Mouse (Mus musculus): ENCODE results near the gene Klhl21. TPM values are rescaled to one million over a fixed set of nuclear protein-coding genes. Genes with fewer than 3 reads are reported as not detected.

Gene Klhl21
- total and polyA plus RNA-seq, 2 experiments: 21.8 to 25.8 TPM

- Histone ChIP-seq H3K27ac (replicated peaks; ENCODE audit: insufficient read depth, low read depth, low read length) (no peak overlapping the region), H3K9ac (ENCODE audit: low read depth, low read length) (no peak overlapping the region), H3K79me2 (ENCODE audit: control insufficient read depth, insufficient read depth, low read length) (peaks cover 19% of the 10 kb centered on the region), H3K27me3 (ENCODE audit: control insufficient read depth, insufficient read depth, low read length) (no peaks in the 10 kb centered on the region), H3K36me3 (ENCODE audit: control insufficient read depth, insufficient read depth, low read length) (peaks cover 21% of the 10 kb centered on the region), H3K4me1 (ENCODE audit: control insufficient read depth, insufficient read depth, low read length) (peaks cover 7% of the 10 kb centered on the region; the same call in 1 of the 2 replicates), H3K4me3 (ENCODE audit: insufficient read depth, low read depth, low read length) (no peak overlapping the region)
- no peak for TF ChIP-seq CTCF (IDR thresholded peaks at IDR 0.05; ENCODE audit: low read depth, low read length)
- TF ChIP-seq POLR2A (IDR thresholded peaks at IDR 0.05; ENCODE audit: extremely low read depth, insufficient read depth, low read length): no peak
- 83% methylated on average over 6 of the region's 6 CpGs for WGBS
- no peak for DNase-seq (ENCODE audit: extremely low read depth, low read depth, low spot score)
Measured at GRCm38 (mm10) chr4:152044609-152045008, 36.0 kb downstream of the Klhl21 start.

- H3K4me1 ChIP-seq (ENCODE audit: control insufficient read depth, insufficient read depth, low read length): peaks cover 11% of the 10 kb centered on the region; the same call in 1 of the 2 replicates
- peak overlapping the region; percentile 63 for H3K27ac ChIP-seq (replicated peaks; ENCODE audit: insufficient read depth, low read depth, low read length)
- peaks cover 10% of the 10 kb centered on the region for H3K36me3 ChIP-seq (ENCODE audit: control insufficient read depth, insufficient read depth, low read length)
- DNase-seq (ENCODE audit: extremely low read depth, low read depth, low spot score): peak; percentile 90
- H3K27me3 ChIP-seq (ENCODE audit: control insufficient read depth, insufficient read depth, low read length): no peaks in the 10 kb centered on the region
- H3K4me3 ChIP-seq (ENCODE audit: insufficient read depth, low read depth, low read length): no peak overlapping the region
- no peak overlapping the region for H3K9ac ChIP-seq (ENCODE audit: low read depth, low read length)
- H3K79me2 ChIP-seq (ENCODE audit: control insufficient read depth, insufficient read depth, low read length): no peaks in the 10 kb centered on the region
- TF ChIP-seq CTCF (IDR thresholded peaks at IDR 0.05; ENCODE audit: low read depth, low read length) (0 out of 2 replicates have a peak, but pooled peaks have one; percentile 1), POLR2A (IDR thresholded peaks at IDR 0.05; ENCODE audit: extremely low read depth, insufficient read depth, low read length) (no peak)
- 19% methylated on average over 9 of the region's 9 CpGs for WGBS
Measured at GRCm38 (mm10) chr4:152062390-152063110, 53.9 kb downstream of the Klhl21 start.

GRCm38 (mm10) chr4:152067280-152067679 is 58.7 kb downstream of the Klhl21 start:
- TF ChIP-seq POLR2A (IDR thresholded peaks at IDR 0.05; ENCODE audit: extremely low read depth, insufficient read depth, low read length) (no peak), CTCF (IDR thresholded peaks at IDR 0.05; ENCODE audit: low read depth, low read length) (no peak)
- Histone ChIP-seq H3K79me2 (ENCODE audit: control insufficient read depth, insufficient read depth, low read length) (no peaks in the 10 kb centered on the region), H3K4me3 (ENCODE audit: insufficient read depth, low read depth, low read length) (no peak overlapping the region), H3K9ac (ENCODE audit: low read depth, low read length) (no peak overlapping the region), H3K4me1 (ENCODE audit: control insufficient read depth, insufficient read depth, low read length) (peaks cover 6% of the 10 kb centered on the region; the same call in 1 of the 2 replicates), H3K36me3 (ENCODE audit: control insufficient read depth, insufficient read depth, low read length) (no peaks in the 10 kb centered on the region), H3K27ac (replicated peaks; ENCODE audit: insufficient read depth, low read depth, low read length) (no peak overlapping the region), H3K27me3 (ENCODE audit: control insufficient read depth, insufficient read depth, low read length) (no peaks in the 10 kb centered on the region)
- DNase-seq (ENCODE audit: extremely low read depth, low read depth, low spot score): no peak

Other genes starting within 250 kb of the Klhl21 start
- 2.7 and 6.1 TPM in 2 replicates for gene Camta1, start 146.9 kb upstream of the Klhl21 start, total RNA-seq (2014; rRNA removed)
- 2.4 and 2.7 TPM in 2 replicates for gene Camta1, start 146.9 kb upstream of the Klhl21 start, polyA plus RNA-seq (2012; rRNA removed)
- gene Dnajc11, start 75.1 kb upstream of the Klhl21 start, total RNA-seq (2014; rRNA removed): 23.9 and 27.4 TPM in 2 replicates
- gene Dnajc11, start 75.1 kb upstream of the Klhl21 start, polyA plus RNA-seq (2012; rRNA removed): 47.9 and 52.6 TPM in 2 replicates
- 7.9 and 8.0 TPM in 2 replicates for gene Thap3, start 19.8 kb upstream of the Klhl21 start, total RNA-seq (2014; rRNA removed)
- gene Thap3, start 19.8 kb upstream of the Klhl21 start, polyA plus RNA-seq (2012; rRNA removed): 20.8 and 24.1 TPM in 2 replicates
- gene Phf13, start 12.5 kb upstream of the Klhl21 start, total RNA-seq (2014; rRNA removed): 1.3 and 1.4 TPM in 2 replicates
- gene Phf13, start 12.5 kb upstream of the Klhl21 start, polyA plus RNA-seq (2012; rRNA removed): 1.9 and 2.7 TPM in 2 replicates
- 12.0 and 16.0 TPM in 2 replicates for gene Zbtb48, start 18.9 kb downstream of the Klhl21 start, total RNA-seq (2014; rRNA removed)
- 11.8 and 16.6 TPM in 2 replicates for gene Zbtb48, start 18.9 kb downstream of the Klhl21 start, polyA plus RNA-seq (2012; rRNA removed)
- gene Tas1r1, start 29.8 kb downstream of the Klhl21 start, total RNA-seq (2014; rRNA removed): not detected in 2 replicates
- not detected in 2 replicates for gene Tas1r1, start 29.8 kb downstream of the Klhl21 start, polyA plus RNA-seq (2012; rRNA removed)
- gene Nol9, start 30.5 kb downstream of the Klhl21 start, total RNA-seq (2014; rRNA removed): 6.1 and 7.7 TPM in 2 replicates
- 9.8 and 12.3 TPM in 2 replicates for gene Nol9, start 30.5 kb downstream of the Klhl21 start, polyA plus RNA-seq (2012; rRNA removed)
- gene Plekhg5, start 63.7 kb downstream of the Klhl21 start, total RNA-seq (2014; rRNA removed): 2.4 and 3.2 TPM in 2 replicates
- 3.2 and 6.6 TPM in 2 replicates for gene Plekhg5, start 63.7 kb downstream of the Klhl21 start, polyA plus RNA-seq (2012; rRNA removed)
- gene Tnfrsf25, start 107.1 kb downstream of the Klhl21 start, total RNA-seq (2014; rRNA removed): 0.13 and 0.28 TPM in 2 replicates
- 0.54 and 0.72 TPM in 2 replicates for gene Tnfrsf25, start 107.1 kb downstream of the Klhl21 start, polyA plus RNA-seq (2012; rRNA removed)
- gene Espn, start 143.6 kb downstream of the Klhl21 start, total RNA-seq (2014; rRNA removed): 0.20 and 0.28 TPM in 2 replicates
- 0.47 and 1.4 TPM in 2 replicates for gene Espn, start 143.6 kb downstream of the Klhl21 start, polyA plus RNA-seq (2012; rRNA removed)
- not detected in 2 replicates for gene Hes2, start 150.1 kb downstream of the Klhl21 start, total RNA-seq (2014; rRNA removed)
- not detected in 2 replicates for gene Hes2, start 150.1 kb downstream of the Klhl21 start, polyA plus RNA-seq (2012; rRNA removed)
- 9.3 and 10.7 TPM in 2 replicates for gene Acot7, start 169.3 kb downstream of the Klhl21 start, total RNA-seq (2014; rRNA removed)
- 18.4 and 20.8 TPM in 2 replicates for gene Acot7, start 169.3 kb downstream of the Klhl21 start, polyA plus RNA-seq (2012; rRNA removed)

All from liver, adult 2 months (tissue).